Mouse (Mus musculus) large intestine, adult 2 months (tissue): Measurements from ENCODE around the gene Cyp20a1. TPM values are rescaled to one million over a fixed set of nuclear protein-coding genes. Genes with fewer than 3 reads are reported as not detected.

Source experiments
- DNase-seq: peaks from one replicate; pipeline ENCODE4 v3.0.0-alpha.2; 2012; ENCODE audit warnings: low read depth, low spot score
- WGBS: fragments of 180-500 bp; shearing (Covaris S2); methylation state at CpG from one replicate; pipeline ENCODE4 v1.1.7; 2018; 5-methylcytosine and 5-hydroxymethylcytosine counted together
- polyA plus RNA-seq: library from polyadenylated mRNA; depleted of rRNA; stranded (reverse); fragments of >200 nt; gene quantifications from 2 replicates; pipeline ENCODE4 v1.2.3, GENCODE M21; 2012; rRNA removed

Cyp20a1 gene
- 3.7 and 4.5 TPM in 2 replicates for polyA plus RNA-seq

GRCm38 (mm10) chr1:60342808-60343629, at the start of gene Cyp20a1:
TSS of gene Cyp20a1 (plus strand) at chr1:60343323.
- DNase-seq, result peak; percentile 64
- WGBS, result 2% methylated on average over 60 of the region's 60 CpGs

- DNase-seq, result peak; percentile 7
- 36% methylated on average over 1 of the region's 1 CpGs for WGBS
Observed at GRCm38 (mm10) chr1:60293921-60294320, 49.2 kb upstream of the Cyp20a1 start.

- WGBS, result 11% methylated on average over 14 of the region's 14 CpGs
Observed at GRCm38 (mm10) chr1:60343630-60344455, 720 bp downstream of the Cyp20a1 start.

GRCm38 (mm10) chr1:60344670-60345069, 1.5 kb downstream of the Cyp20a1 start:
- WGBS, result 75% methylated on average over 6 of the region's 6 CpGs

More at GRCm38 (mm10) chr1:60343630-60344455, 720 bp downstream of the Cyp20a1 start:
- no peak for DNase-seq

GRCm38 (mm10) chr1:60345712-60346111, 2.6 kb downstream of the Cyp20a1 start:
- WGBS, result 71% methylated on average over 2 of the region's 2 CpGs
- no peak for DNase-seq

More at GRCm38 (mm10) chr1:60344670-60345069, 1.5 kb downstream of the Cyp20a1 start:
- no peak for DNase-seq

- DNase-seq, result no peak
- WGBS, result 86% methylated on average over 5 of the region's 5 CpGs
Observed at GRCm38 (mm10) chr1:60352786-60353185, 9.7 kb downstream of the Cyp20a1 start.

- no peak for DNase-seq
- 95% methylated on average over 1 of the region's 1 CpGs for WGBS
Observed at GRCm38 (mm10) chr1:60361626-60362025, 18.5 kb downstream of the Cyp20a1 start.

- WGBS, result 92% methylated on average over 1 of the region's 1 CpGs
- DNase-seq, result no peak
Observed at GRCm38 (mm10) chr1:60376556-60376955, 33.4 kb downstream of the Cyp20a1 start.

GRCm38 (mm10) chr1:60381910-60382309, 38.8 kb downstream of the Cyp20a1 start:
- over 99% methylated on average over 3 of the region's 3 CpGs for WGBS

GRCm38 (mm10) chr1:60404848-60405247, 61.7 kb downstream of the Cyp20a1 start:
- no peak for DNase-seq
- WGBS, result 98% methylated on average over 1 of the region's 1 CpGs

More at GRCm38 (mm10) chr1:60381910-60382309, 38.8 kb downstream of the Cyp20a1 start:
- no peak for DNase-seq

- no peak for DNase-seq
- WGBS, result 28% methylated on average over 13 of the region's 13 CpGs
Observed at GRCm38 (mm10) chr1:60408501-60409167, 65.5 kb downstream of the Cyp20a1 start.

- DNase-seq, result peak; percentile 13
- WGBS, result 2% methylated on average over 39 of the region's 69 CpGs
Observed at GRCm38 (mm10) chr1:60409168-60409828, 66.2 kb downstream of the Cyp20a1 start, which contains the start of gene Abi2. TSS of gene Abi2 (plus strand) at chr1:60409619.

- DNase-seq, result no peak
- WGBS, result under 1% methylated on average over 53 of the region's 54 CpGs
Observed at GRCm38 (mm10) chr1:60409928-60410817, 67.0 kb downstream of the Cyp20a1 start.

- 43% methylated on average over 3 of the region's 3 CpGs for WGBS
- no peak for DNase-seq
Observed at GRCm38 (mm10) chr1:60416724-60417123, 73.6 kb downstream of the Cyp20a1 start.

GRCm38 (mm10) chr1:60423882-60424281, 80.8 kb downstream of the Cyp20a1 start:
- WGBS, result 73% methylated on average over 1 of the region's 1 CpGs

GRCm38 (mm10) chr1:60428341-60428740, 85.2 kb downstream of the Cyp20a1 start:
- 79% methylated on average over 2 of the region's 2 CpGs for WGBS

More at GRCm38 (mm10) chr1:60423882-60424281, 80.8 kb downstream of the Cyp20a1 start:
- no peak for DNase-seq

GRCm38 (mm10) chr1:60428932-60429331, 85.8 kb downstream of the Cyp20a1 start:
- 63% methylated on average over 2 of the region's 2 CpGs for WGBS
- DNase-seq, result no peak

More at GRCm38 (mm10) chr1:60428341-60428740, 85.2 kb downstream of the Cyp20a1 start:
- DNase-seq, result no peak

GRCm38 (mm10) chr1:60431531-60431930, 88.4 kb downstream of the Cyp20a1 start:
- no peak for DNase-seq
- WGBS, result 94% methylated on average over 5 of the region's 5 CpGs
